Mouse (Mus musculus): Measurements from ENCODE around the gene Hsdl2. TPM values are rescaled to one million over a fixed set of nuclear protein-coding genes. Genes with fewer than 3 reads are reported as not detected.

Hsdl2 gene
- polyA plus RNA-seq, 1 experiment from 2014 or later, result 17.7 TPM

DNA sequence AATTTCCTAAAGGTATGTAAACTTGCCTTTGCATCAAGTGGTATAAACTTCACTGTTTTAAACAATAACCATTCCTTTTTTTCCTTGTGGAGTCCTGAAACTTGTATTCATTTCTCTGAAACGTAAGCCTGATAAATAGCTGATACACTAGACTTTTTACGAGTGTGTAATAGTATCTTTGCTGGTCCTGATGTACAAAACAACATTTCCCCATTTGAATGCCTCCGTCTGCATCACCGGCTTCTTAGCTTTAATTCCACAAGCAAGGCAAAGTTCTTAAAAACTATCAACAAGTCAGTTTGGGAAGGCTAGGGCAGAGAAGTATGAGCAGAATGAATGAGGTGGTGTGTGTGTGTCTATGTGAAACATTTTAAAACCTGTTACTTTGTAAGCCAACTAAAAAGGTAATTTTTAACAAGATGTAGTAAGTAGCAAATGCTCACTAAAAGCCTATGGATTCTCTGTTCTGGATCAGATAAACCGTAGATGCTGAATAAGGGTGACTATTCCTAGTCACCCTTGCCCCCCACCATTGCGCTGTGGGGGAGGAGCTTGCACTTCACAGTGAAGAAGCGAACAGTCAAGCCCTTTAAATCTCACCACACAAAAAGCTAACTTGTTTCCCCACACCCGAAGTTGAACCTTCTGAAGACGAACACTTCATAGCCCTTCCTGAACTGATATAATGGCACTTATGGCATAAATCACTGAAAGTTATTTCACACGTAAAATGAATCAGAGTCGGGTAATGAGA is 34.0 kb upstream of the Hsdl2 start:
- no peaks in the 10 kb centered on the region for H3K27me3 ChIP-seq (ENCODE audit: insufficient read depth, low read length)
- DNase-seq, result peak; percentile 35
- 22% methylated on average over 11 of the region's 11 CpGs for WGBS

DNA sequence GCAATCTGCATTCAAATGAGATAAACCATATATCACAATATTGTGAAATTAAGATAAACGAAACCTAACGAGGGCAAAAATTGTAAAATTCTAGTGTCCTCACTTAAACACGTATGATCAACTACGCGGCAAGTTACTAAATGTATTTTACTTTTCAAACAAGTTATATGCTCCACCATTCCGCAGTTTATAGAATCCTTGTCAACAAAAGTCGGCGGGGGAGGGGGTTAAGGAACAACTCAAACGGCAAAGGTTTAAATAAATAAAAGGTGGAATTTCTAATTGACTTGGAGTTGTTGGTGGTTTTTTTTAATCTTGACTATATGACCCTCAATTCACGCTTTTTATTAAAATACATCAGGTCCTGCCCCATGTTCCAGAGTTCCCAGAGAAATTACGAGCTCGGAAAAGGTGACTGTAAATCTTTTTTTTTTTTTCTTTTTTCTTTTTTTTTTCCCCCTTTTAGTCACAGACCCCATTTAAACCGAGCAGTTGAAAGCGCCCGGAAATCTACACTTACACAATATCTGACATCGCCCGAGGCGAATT is 33.3 kb upstream of the Hsdl2 start:
- no peak for ATAC-seq (ENCODE audit: insufficient read depth)
- H3K27ac ChIP-seq (ENCODE audit: low read depth), result peak overlapping the region; percentile 96
- no peaks in the 10 kb centered on the region for H3K36me3 ChIP-seq (ENCODE audit: insufficient read depth)
- peak overlapping the region; percentile 94 for H3K9ac ChIP-seq
- H3K27me3 ChIP-seq (ENCODE audit: insufficient read depth, low read length), result no peaks in the 10 kb centered on the region
- H3K4me1 ChIP-seq (ENCODE audit: insufficient read depth), result peaks cover 8% of the 10 kb centered on the region; the same call in 1 of the 2 replicates
- no peak for TF ChIP-seq CTCF (IDR thresholded peaks at IDR 0.05; ENCODE audit: low read depth)
- DNase-seq, result peak; percentile 38
- WGBS, result 2% methylated on average over 18 of the region's 18 CpGs
- peak overlapping the region; percentile 80 for H3K4me2 ChIP-seq
- no peaks in the 10 kb centered on the region for H3K9me3 ChIP-seq (ENCODE audit: low read depth, low read length)
- peak overlapping the region; percentile 94 for H3K4me3 ChIP-seq (ENCODE audit: low read depth, low read length)

More for the DNA sequence above, 34.0 kb upstream of the Hsdl2 start:
- Histone ChIP-seq H3K4me1 (ENCODE audit: insufficient read depth) (peaks cover 8% of the 10 kb centered on the region; the same call in 1 of the 2 replicates), H3K27ac (ENCODE audit: low read depth) (peak overlapping the region; percentile 50; the same call in 1 of the 2 replicates), H3K9ac (peak overlapping the region; percentile 94), H3K4me2 (peak overlapping the region; percentile 80), H3K36me3 (ENCODE audit: insufficient read depth) (no peaks in the 10 kb centered on the region), H3K4me3 (ENCODE audit: low read depth, low read length) (peak overlapping the region; percentile 94), H3K9me3 (ENCODE audit: low read depth, low read length) (no peaks in the 10 kb centered on the region)
- no peak for ATAC-seq (ENCODE audit: insufficient read depth)
- no peak for TF ChIP-seq CTCF (IDR thresholded peaks at IDR 0.05; ENCODE audit: low read depth)

DNA sequence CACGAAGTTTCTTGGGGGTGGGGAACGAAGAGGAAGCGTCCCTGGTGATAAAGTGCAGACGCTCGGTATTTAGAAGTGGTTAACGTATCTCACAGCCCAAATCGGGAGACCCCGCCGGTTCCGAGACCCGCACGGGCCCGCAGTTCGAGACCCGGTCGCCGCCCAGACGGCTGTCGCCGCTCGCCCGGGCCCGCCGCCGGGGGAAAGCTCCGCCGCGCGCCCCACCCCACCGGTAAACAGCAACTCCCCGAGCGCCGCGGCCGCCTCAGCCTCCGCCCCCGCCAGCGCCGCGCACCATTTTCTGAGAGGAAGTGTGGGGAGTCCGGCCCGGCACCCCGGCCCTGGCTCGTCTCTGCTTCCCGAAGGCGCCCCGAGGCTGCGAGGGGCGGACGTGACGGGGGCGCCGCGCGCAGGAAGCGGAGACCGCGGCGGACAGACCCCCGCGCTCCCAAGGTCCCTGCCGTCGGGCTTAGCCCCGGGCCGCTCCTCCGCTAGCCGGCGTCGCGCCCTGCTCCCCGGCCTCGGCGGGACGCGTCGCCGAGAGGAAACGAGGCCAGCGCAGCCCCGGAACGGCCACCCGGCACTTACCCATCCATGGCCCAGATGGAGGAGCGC is 32.7 kb upstream of the Hsdl2 start:
- WGBS, result under 1% methylated on average over 71 of the region's 83 CpGs

DNA sequence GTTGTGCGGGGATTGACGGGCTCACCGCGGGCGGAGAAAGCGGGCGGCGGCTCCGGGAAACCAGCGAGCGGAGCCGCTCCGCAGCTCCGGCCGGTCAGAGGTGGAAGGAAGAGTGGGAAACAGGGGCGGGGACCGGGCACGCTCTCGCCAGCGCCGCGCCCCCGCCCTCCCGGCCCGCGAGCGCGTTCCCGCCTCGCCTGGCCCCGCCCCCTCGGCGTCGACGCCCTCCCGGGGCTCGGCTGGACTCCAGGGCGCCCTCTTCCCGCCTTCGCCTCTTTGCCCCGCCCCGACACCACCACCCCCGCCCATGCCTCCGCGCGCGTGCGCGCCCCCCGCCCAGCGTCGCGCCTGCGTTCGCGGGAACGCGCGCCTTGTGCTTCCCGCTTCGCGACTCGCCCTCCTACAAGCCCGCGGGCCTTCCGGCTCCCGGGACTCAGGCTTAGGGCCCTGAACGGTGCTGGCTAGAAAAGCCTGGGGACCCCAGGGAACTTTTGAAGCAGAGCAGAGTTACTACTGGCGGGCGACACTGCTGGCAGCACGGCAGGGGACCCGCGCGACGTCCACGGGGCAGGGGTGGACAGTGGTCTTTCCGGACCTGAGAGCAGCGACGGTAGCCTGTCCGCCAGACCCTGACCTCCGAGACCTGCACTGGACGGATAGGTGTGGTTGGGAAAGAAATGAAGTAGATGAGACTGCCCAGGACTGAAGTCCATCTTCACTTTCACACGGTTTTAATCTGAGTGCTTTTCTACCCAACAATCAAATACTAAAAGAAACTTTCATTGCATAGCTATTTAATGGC is 32.0 kb upstream of the Hsdl2 start, which contains the start of gene Ptbp3:
TSS of gene Ptbp3 (minus strand) at position 190 of the 802 bp plus-strand sequence.
- TF ChIP-seq CTCF (IDR thresholded peaks at IDR 0.05; ENCODE audit: low read depth), result no peak
- H3K4me1 ChIP-seq (ENCODE audit: insufficient read depth), result peaks cover 8% of the 10 kb centered on the region; the same call in 1 of the 2 replicates
- H3K4me3 ChIP-seq (ENCODE audit: low read depth, low read length), result peak within 1 kb of the TSS; percentile 94
- peak; percentile 92 for ATAC-seq (ENCODE audit: insufficient read depth)
- H3K9ac ChIP-seq, result peak within 1 kb of the TSS; percentile 94
- no peaks in the 10 kb centered on the region for H3K27me3 ChIP-seq (ENCODE audit: insufficient read depth, low read length)
- H3K4me2 ChIP-seq, result peak within 1 kb of the TSS; percentile 80
- peak within 1 kb of the TSS; percentile 96 for H3K27ac ChIP-seq (ENCODE audit: low read depth)
- DNase-seq, result peak; percentile 97
- no peaks in the 10 kb centered on the region for H3K9me3 ChIP-seq (ENCODE audit: low read depth, low read length)
- H3K36me3 ChIP-seq (ENCODE audit: insufficient read depth), result no peaks in the 10 kb centered on the region
- under 1% methylated on average over 55 of the region's 83 CpGs for WGBS

More for the DNA sequence above, 32.7 kb upstream of the Hsdl2 start:
- peak overlapping the region; percentile 80 for H3K4me2 ChIP-seq
- H3K9ac ChIP-seq, result peak overlapping the region; percentile 94
- peak overlapping the region; percentile 96 for H3K27ac ChIP-seq (ENCODE audit: low read depth)
- no peaks in the 10 kb centered on the region for H3K27me3 ChIP-seq (ENCODE audit: insufficient read depth, low read length)
- DNase-seq (peak; percentile 70), ATAC-seq (ENCODE audit: insufficient read depth) (peak; percentile 82)
- no peaks in the 10 kb centered on the region for H3K36me3 ChIP-seq (ENCODE audit: insufficient read depth)
- TF ChIP-seq CTCF (IDR thresholded peaks at IDR 0.05; ENCODE audit: low read depth), result no peak
- H3K4me1 ChIP-seq (ENCODE audit: insufficient read depth), result peaks cover 8% of the 10 kb centered on the region; the same call in 1 of the 2 replicates
- peak overlapping the region; percentile 94 for H3K4me3 ChIP-seq (ENCODE audit: low read depth, low read length)
- no peaks in the 10 kb centered on the region for H3K9me3 ChIP-seq (ENCODE audit: low read depth, low read length)

DNA sequence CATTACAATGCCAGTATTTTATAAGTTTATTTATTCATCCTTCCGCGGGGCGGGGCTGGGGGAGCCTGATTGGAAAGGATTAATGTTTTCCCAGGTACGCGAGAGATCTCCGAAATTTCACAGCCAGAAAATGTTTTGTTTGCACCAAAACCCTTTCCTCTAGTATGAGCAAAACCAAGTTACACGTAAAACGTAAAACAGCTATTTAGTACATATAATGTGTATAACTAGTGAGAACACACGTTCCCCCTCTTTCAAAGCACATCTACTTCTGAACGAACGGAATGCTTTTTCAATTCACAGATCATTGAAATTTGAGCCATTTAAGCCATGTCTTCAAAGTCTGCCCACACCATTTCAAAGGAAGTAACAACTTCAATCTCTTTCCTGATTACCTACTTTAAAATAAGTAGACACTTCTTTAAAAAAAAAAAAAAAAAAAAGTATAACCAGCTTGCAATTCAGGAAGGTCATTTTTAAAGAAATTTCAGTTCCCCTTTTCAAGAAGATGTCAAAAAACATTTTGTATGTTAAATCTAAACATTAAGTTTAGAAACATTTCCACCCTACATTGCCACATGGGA is 31.3 kb upstream of the Hsdl2 start:
- DNase-seq, result peak; percentile 30
- H3K4me2 ChIP-seq, result peak overlapping the region; percentile 80

DNA sequence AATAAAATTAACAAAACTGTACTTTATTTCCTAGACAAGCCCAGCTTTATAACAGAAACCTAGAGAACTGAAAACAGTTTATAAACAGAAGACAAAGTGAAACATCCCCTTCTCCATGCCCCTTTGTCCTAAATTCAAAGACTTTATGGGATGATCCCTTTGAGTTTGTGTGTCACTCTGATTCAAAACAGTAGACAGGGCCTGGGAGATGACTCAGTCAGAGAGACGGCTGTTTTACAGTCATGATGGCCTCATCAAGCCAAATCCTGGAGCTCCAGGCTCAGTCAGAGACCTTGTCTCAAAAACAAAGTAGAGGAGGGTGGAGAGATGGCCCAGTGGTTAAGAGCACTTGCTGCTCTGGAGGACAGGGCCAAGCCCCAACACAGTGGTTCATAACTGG is 29.5 kb upstream of the Hsdl2 start:
- H3K4me3 ChIP-seq (ENCODE audit: low read depth, low read length), result no peak overlapping the region
- DNase-seq (no peak), ATAC-seq (ENCODE audit: insufficient read depth) (no peak)
- TF ChIP-seq CTCF (IDR thresholded peaks at IDR 0.05; ENCODE audit: low read depth), result no peak
- H3K27me3 ChIP-seq (ENCODE audit: insufficient read depth, low read length), result no peaks in the 10 kb centered on the region
- WGBS, result 92% methylated on average over 1 of the region's 1 CpGs
- no peak overlapping the region for H3K9ac ChIP-seq
- H3K4me2 ChIP-seq, result no peak overlapping the region
- H3K9me3 ChIP-seq (ENCODE audit: low read depth, low read length), result no peaks in the 10 kb centered on the region
- H3K4me1 ChIP-seq (ENCODE audit: insufficient read depth), result peaks cover 8% of the 10 kb centered on the region; the same call in 1 of the 2 replicates
- no peaks in the 10 kb centered on the region for H3K36me3 ChIP-seq (ENCODE audit: insufficient read depth)
- H3K27ac ChIP-seq (ENCODE audit: low read depth), result no peak overlapping the region

More for the DNA sequence above, 31.3 kb upstream of the Hsdl2 start:
- Histone ChIP-seq H3K9me3 (ENCODE audit: low read depth, low read length) (no peaks in the 10 kb centered on the region), H3K4me3 (ENCODE audit: low read depth, low read length) (peak overlapping the region; percentile 94), H3K36me3 (ENCODE audit: insufficient read depth) (no peaks in the 10 kb centered on the region), H3K4me1 (ENCODE audit: insufficient read depth) (peaks cover 8% of the 10 kb centered on the region; the same call in 1 of the 2 replicates), H3K27ac (ENCODE audit: low read depth) (peak overlapping the region; percentile 96), H3K9ac (peak overlapping the region; percentile 84), H3K27me3 (ENCODE audit: insufficient read depth, low read length) (no peaks in the 10 kb centered on the region)
- ATAC-seq (ENCODE audit: insufficient read depth), result no peak
- TF ChIP-seq CTCF (IDR thresholded peaks at IDR 0.05; ENCODE audit: low read depth), result no peak
- WGBS, result 10% methylated on average over 11 of the region's 11 CpGs
